Mouse (Mus musculus): ENCODE measurements around the gene Kcnip2.

Gene Kcnip2

DNA sequence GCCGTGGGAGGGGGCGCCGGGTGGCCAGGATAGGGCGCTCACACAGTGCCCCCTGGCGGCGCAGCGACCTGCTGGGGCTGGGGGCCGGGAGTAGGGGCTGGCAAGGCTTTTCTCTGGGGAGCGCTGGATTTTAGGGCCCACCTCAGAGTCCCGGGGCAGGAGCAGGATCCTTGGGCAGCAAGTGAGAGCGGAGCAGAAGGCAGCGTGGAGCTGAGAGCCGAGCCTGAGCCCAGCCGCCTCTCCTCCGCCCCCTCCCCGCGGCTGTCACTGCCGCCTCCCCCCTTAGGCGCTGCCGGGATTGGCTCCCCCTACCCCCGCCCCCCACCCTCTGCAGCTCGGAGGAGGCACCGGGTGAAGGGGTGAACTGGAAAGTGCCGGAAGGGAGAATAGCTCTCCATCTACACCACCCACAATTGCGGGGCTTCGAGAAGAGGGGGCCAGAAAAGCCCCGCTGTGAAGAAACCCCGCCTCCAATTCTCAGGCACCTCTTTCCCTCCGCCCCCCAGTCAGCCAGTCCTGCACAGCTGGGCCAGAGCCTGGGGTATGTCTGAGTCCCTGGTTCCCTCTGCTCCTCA, at the start of gene Kcnip2:
TSS of gene Kcnip2 (minus strand) at position 231 of the 575 bp plus-strand sequence.
- no peak for DNase-seq (ENCODE audit: low read depth, low spot score)

DNA sequence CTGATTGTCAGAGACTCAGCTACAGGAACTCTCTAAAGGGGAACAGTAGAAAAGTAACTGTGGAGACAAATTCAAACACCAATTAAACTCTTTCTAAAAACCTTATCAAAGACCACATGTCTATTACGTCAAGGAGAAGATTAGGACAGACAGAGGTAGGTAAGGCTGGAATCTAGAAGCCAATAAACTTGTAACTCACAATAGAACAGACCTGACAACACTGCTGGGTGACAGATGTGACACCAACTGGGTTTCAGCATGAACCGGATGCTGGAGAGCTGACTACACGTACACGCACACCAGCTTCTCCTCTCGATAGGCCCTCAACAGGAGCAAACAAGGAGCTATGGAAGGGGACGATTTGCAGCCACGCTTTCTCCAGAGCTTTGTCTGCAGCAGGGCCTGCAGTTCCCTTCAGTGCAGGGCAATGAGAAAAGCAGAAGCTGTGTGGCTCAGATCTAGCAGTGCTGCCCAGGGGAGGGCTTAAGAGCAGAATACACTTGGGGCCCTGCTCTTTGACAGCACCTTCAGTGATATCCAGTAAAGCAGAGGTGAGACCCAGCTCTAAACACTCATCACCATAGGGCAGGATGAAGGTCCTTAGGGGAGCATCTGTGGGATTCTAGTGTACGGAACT, 39.5 kb upstream of the Kcnip2 start:
- DNase-seq (ENCODE audit: low read depth, low spot score): no peak

DNA sequence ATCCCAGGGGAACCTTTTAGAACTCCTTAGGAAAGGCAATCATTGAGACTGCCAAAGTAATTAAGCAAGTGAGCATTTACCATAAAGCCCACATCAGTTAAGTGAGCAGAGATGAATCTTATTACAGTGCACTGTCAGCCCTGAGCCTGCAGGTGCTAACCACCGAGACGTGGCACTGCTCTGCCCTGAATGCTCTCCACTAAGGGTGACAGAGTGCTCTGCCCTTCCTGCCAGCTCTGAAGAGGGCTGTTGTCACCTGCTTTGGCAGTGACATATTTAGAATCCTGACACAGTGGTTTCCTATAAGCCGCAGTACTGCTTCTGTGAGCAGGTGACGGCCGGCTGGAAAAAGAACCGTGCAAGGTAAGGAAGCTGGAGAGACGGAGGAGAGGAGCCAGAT, 38.7 kb upstream of the Kcnip2 start:
- DNase-seq (ENCODE audit: low read depth, low spot score): no peak

DNA sequence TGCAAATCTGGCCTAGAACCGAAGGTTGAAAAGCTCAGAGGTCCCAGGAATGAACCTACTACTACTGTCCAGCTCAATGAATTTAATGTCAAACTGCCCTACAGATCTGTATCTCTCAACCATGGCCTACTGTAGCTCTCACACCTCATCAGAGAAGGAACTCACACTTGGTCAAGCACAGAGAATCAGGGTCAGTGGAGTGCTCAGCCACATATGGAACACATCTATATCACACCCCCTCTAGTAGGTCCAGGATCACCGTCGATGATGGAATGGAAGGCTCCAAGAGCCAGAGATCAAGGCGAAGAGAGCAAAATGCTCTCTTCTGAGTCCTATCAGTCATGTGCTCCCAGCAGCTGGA, 31.9 kb upstream of the Kcnip2 start:
- no peak for DNase-seq (ENCODE audit: low read depth, low spot score)

DNA sequence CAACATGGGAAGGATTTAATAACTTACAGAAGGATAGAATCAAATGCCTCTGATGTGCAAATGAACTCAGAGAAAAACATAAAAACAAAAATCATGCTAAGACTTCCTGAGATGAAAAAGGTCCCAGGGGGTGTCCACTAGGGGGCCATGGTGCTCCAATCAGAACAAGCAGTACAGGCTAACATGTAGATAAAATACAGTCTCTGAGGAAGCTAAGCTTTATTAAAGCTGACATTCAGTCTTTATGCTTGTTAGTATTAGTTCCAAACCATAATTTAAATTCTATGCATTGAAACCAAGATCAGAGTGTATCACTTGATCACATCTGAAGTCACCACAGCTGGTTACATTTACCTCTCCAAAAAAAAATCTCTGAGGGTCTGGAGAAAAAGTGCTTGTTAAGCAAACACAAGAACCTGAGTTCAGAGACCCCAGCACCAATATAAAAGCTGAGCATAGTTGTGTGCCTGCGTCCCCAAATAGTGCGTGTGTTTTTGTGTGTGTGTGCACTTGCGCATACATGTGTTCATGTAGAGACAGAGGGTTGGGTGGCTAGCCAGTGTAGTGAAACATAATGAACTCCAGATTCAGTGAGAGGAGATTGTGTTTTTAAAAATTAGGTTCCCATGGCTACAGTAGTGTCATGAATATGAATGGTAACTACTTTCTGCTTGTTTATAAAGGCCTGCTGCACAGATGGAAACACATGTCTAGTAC, 31.3 kb upstream of the Kcnip2 start:
- peak; percentile 18 for DNase-seq (ENCODE audit: low read depth, low spot score)

DNA sequence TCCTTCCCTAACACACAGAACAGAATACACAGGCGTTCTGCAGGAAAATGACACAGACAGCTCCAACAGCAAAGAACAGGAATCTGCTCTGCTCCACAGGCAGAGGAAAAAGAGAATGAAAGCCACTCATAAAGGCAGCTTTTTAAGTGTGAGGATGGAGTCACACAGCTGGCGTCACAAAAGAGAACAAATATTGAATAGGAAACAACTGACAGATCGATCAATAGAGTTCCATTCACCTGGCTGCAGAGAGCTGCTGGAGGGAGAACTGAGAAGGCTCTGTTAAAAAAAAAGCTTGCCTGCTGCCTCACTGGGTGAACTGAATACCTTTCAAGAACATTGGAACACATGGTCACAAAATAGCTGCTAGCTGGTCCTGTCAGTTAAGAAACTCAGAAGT, 28.3 kb upstream of the Kcnip2 start:
- no peak for DNase-seq (ENCODE audit: low read depth, low spot score)

DNA sequence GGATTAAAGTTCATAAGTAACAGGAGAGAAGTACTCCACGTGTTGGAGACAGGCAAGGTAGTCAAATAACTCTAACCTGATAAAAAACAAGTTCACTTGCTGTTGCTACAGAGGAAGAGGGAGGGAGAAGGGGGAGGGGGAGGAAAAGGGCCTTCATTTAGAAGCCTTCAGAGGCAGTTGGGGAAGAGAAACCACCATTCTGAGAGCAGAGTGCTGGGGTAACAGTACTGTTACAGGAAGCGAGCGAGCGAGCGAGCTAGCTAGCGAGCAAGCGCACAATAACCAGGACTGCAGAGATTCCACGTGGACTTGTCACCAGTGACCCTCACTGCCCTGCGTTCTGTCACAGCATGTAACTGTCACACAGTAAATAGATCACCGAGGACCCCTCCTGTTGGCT, 27.6 kb upstream of the Kcnip2 start:
- DNase-seq (ENCODE audit: low read depth, low spot score): no peak

DNA sequence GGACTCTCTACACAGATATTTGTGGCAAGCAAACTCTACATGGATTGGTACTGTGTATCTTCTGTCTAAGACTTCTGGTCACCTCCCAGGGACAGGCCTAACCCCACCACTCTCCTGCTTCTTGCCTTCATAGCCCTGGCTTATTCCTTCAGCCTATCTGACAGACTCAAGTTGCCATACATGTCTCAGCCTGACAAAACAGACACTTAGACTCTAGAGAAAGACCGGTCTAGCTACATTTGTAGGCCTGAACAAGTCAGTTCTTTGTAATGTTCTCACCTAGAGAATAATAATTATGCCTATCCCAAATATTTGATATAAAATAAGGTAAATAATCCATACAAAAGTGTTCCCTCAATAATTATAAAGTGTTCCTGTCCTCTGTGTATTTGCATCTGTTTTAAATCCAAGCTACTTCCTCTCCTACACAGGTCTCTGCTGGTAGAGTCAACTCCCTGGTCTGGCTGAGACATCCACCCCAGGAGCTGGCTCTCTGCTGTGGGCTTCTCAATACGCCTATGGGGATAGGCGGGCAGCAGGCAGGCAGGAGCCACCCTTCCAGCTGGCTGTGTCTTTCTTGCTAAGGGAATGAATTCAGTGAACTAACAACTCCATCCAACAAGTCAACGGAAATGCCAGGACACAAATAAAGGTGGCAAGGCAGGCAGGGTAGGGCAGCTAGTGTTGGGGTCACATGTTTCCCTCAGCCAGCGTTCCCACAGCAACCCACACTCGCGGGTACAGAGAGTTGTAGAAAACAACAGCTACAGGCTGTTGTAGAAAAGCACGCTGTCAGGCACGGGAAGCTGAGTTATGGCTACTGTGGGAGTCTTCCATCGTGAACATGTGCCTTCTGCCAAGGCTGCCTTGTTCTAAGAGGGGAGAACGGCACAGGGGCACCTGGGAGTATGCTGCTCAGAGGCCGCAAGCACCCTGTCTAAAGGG, 21.5 kb upstream of the Kcnip2 start:
- no peak for DNase-seq (ENCODE audit: low read depth, low spot score)

DNA sequence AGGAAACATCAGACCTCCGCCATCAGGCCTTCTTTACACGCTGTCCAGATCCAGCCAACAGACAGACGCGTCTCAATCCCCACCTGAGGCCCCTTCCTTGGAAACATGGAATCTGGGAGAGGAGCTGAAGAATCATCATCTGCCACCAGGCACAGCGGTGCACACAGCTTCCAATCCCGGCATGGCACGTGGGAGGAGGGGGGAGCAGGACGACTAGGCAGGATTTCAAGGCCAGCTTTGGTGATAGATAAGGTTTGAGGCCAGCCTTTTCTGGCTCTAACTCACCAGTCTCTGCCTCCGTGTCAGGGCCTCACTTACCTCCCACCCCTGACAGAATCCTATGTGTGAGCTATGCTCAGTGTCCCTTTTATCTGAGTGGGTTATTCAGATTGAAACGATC, 19.6 kb upstream of the Kcnip2 start:
- no peak for DNase-seq (ENCODE audit: low read depth, low spot score)

DNA sequence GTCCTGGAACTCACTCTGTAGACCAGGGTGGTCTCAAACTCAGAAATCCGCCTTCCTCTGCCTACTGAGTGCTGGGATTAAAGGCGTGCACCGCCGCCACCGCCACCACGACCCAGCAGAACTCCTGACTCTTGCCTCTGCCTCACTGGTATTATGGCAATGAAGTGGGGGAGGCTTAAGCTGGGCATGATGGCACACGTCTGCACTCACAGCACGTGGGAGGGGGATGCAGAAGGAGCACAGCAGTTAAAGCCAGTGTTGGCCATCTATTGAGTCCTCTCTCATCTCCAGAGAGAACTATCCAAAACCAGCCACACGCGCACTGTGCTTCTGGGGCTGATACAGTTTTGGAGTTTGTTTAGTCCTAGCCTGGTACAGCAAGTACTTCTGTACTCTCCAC, 17.8 kb upstream of the Kcnip2 start:
- no peak for DNase-seq (ENCODE audit: low read depth, low spot score)

DNA sequence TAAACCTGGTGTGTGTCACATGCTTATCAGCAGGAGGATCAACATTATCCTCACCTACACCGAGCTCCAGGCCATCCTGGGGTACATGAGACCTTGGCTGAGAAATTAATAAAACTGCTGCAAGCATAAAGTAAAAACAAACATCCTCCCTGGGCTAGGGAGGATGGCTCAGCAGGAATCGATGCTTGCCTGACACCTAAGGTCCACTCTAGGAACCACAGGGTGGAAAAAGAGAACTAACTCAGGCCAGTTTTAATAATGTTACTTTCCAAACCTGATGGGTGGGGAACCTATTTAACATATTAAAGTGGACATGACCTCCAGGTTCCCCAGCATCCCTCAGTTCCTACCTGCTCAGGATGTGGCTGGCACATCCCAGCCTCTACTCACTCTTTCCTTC, 14.8 kb upstream of the Kcnip2 start:
- DNase-seq (ENCODE audit: low read depth, low spot score): no peak

DNA sequence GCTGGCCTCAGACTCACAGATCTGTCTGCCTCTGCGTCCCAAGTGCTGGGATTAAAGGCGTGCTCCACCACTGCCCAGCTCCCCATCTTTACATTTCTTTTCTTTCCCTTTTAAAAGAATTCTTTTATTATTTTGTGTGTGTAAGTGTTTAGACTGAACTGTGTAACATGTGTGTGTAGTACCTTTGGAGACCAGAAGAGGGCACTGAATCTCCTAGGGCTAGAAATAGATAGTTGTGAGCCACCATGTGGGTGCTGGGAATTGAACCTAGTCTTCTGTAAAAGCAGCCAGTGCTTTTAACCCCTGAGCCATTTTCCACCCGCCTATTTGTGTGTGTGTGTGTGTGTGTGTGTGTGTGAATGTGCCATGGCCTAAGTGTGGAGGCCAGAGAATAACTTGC, 11.9 kb upstream of the Kcnip2 start:
- DNase-seq (ENCODE audit: low read depth, low spot score): no peak

DNA sequence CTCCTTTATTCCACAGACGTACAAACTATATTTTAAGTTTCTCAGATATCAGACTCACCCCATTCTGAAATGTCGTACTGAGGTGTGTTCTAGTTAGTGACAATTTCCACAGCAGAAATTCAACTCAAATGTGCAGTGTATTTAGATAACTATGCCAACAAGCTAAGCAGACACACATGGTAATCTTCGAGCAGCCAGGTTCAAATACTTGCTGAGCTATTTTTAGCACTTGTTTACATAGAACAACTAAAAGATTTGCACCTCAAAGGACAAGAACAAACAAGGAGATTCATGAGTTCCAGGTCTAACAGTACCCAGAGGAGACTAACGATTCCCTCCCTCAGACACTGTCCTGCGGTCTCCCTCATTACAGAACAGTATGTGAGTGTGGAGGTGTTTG, 11.3 kb upstream of the Kcnip2 start:
- DNase-seq (ENCODE audit: low read depth, low spot score): no peak

DNA sequence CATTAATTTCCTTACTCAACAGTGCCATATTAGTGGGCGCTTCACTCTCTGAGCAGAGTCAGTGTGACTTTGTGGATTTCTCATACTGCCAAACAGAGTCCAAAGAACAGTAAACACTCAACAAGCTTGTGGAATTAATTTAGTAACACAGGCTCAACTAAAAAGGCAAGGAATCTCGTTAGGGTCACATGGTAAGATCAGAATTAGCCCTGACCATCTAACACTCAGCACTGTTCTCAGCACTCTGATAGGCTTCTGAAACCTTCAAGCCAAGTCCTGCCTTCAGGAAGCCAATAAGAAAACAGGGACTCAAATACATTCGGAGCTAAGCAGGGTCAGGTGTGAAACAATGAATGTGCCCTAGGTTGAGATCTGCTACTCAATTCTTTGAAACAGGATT, 10.3 kb upstream of the Kcnip2 start:
- DNase-seq (ENCODE audit: low read depth, low spot score): no peak

DNA sequence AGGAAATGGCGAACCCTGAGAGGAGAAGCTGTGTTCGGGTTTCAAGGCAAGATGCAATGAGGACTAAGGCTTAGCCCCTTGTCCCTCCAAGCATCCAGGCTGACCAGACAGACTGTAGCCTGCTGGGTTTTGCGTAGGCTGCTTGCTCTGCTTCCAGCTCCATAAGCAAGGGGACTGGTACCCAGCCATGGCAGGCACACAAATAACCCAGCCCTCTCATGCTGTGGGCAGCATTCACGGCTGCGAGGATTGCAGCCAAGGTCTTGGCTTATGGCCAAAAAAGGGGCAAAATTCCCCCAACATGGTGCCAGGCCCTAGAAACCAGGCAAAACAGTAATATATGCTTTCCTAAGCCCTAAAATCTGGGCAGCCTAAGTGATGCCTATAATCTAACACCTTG, 6.0 kb upstream of the Kcnip2 start:
- no peak for DNase-seq (ENCODE audit: low read depth, low spot score)

DNA sequence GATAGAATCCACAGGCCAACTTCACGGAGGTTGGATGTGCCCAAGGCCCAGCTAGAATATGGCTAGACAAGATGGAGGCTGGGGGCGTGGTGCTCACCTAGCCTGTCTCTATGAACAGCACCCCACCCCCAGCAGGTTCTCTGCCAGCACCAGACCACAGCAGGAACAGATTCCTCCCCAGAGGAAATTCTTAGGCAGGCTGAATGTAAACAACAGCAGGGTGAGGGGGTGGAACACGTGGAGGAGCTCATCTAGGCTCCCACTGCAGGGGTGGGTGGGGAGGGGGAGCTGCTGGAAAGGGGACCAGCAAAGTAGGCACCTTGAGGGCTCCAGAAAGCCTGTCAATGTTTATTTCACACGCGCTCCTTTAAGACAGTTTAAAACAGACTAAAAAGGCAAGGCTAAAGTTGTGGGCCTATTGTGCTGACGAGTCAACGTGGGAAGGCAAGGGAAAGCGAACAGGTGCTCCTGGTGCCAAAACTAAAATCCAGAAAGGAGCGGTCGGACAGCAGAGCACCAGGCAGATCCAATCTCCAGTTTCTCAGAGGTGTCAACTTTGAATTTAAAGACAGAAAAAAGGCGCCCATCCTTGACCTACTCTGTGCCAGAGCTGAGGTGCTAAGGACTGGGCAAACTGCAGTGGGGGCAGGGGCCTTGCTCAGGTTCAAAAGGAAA, 2.1 kb upstream of the Kcnip2 start:
- no peak for DNase-seq (ENCODE audit: low read depth, low spot score)

DNA sequence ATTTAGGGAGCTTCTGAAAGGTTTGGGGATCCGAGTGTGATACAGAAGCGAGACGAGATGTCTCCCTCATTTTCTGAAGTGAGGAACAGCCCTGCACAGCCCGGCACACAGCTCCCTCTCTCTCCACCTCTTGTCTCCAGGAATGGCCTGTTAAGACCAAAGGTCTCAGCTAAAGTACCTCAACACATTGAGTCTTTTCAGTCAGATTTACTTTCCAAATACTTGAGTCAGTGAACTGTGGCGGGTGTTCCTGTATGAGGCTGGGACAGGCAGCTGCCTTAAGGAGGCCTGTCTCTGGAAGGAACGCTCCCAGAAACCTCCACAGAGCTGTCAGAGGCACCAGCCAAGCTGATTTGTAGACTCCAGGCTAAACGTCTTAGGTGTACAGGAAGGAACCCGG, 866 bp upstream of the Kcnip2 start:
- no peak for DNase-seq (ENCODE audit: low read depth, low spot score)

DNA sequence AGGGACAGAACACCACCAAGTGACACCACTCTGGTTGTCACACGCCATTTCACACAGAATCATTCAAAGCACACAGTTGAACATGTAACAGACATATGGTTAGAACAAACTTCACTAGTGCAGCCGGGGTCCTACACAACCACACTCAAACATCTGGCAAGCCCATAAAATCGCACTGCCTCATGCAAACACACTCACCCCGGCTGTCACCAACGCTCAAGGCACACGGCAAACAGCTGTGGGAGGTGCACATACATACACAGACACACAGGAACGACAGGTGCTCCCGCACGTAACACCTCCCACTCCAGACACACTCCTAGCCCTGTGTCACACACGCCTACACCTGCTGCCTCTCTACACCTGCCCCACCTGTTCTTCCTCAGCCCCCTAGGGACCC, 691 bp downstream of the Kcnip2 start:
- DNase-seq (ENCODE audit: low read depth, low spot score): no peak

DNA sequence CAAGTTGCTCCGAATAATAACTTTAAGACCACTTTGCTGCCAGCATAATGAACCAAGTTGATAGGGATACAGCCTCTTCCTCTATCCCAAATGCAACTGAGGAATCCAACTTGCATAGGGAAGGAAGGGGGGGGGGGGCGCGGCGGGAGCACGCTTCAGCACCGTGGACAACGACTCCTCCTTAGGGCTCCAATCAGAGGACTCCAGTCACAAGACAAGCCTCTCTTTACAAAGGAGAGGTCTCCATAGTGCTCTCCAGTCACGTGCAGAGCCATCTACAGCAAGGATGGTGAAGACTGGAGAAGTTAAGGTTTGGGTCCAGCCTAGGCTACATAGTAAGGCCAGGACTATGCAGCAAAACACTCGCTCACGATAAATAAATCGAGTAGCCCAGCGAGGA, 2.1 kb downstream of the Kcnip2 start:
- peak; percentile 57 for DNase-seq (ENCODE audit: low read depth, low spot score)

DNA sequence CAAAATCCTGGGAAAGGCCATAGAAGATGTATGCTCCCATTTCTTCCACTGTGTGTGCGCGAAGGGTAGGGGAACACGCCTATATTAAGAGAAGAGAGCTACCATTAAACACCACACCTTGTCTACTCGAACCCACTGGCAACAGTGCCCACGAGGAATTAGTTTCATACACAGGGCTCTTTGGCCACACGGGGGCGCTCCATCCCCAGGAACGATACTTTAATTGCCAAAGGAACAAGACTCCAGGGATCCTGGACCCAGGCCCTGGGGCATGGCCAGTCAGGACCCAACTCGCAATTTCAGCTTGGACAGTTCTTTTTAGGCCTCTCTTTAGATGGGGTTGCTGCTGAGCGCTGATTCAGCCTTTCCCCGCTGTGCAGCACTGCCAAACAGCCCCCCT, 2.6 kb downstream of the Kcnip2 start:
- DNase-seq (ENCODE audit: low read depth, low spot score): peak; percentile 74

DNA sequence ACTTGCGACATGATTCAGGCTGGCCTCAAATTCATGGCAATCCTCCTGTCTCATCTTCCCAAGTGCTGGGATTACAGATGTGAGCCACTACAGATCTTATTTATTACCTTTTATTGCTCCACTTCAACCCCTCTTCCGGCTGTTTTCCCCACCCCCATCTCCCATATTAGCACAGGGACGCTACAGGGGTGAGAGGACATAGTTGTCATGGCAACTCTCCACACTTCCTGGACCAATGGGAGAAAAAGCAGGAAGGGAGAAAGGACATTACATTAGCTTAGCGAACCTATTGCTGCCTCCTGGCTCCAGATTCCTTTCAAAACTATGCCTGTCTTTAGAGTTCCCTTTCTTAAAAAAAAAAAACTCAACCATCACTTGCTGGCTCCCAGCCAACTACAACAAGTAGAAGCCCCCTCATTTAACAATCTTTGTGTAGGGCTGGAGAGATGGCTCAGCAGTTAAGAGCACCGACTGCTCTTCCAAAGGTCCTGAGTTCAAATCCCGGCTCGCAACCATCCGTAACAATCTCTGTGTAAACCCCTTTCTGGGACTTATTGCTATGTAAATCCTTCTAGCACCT, 3.1 kb downstream of the Kcnip2 start:
- DNase-seq (ENCODE audit: low read depth, low spot score): no peak
